Mouse (Mus musculus) lung, postnatal 14 days (tissue): ENCODE data around the gene Pmepa1.

Experiments used
- DNase-seq: peaks from one replicate; pipeline ENCODE4 v3.0.0; 2021

Gene Pmepa1

GRCm38 (mm10) chr2:173276409-173276808, at the start of gene Pmepa1:
TSS of gene Pmepa1 (minus strand) at chr2:173276533.
- DNase-seq = peak; percentile 93

DNA sequence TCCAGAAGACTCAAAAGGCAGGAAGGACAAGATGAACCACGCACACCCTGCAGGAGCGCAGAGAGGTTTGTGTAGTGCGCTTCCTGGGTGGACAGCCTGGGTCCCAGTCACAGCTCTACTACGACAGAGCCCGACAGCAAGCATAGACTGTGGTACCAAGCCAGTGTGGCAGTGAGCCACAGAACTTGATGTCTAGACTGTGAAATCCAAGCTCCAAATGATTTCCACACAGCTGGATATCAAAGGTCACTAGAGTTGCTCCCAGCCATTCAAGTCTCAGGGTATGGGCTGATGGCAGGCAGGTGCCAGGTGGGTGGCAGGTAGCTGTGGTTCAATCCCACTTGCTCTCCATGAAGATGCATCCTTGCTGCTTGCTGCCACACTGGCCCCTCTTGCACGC, 45.4 kb upstream of the Pmepa1 start:
- DNase-seq = peak; percentile 23

DNA sequence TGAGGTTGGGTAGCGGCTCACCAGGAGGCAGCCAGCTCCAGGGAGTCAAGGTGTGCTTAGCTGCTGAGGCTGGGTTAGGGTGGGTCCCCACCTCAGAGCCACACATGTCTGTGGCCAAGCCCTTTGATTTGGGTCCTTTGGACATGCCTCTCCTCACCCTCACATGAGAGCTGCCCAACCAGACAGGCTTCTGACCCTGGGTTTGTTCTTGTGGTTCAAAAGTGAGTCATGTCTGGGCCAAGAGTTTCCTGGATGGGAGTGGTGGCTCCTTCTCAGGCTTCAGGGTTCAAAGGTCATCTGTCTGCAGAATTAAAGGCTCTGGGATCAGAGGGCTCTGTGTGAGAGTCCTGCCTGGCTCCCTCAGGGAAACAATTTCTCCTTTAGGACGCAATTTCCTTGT, 44.9 kb upstream of the Pmepa1 start:
- DNase-seq = no peak

GRCm38 (mm10) chr2:173314291-173314690, 38.0 kb upstream of the Pmepa1 start:
- no peak for DNase-seq

- no peak for DNase-seq
Observed at GRCm38 (mm10) chr2:173308486-173308885, 32.2 kb upstream of the Pmepa1 start.

- no peak for DNase-seq
Observed at GRCm38 (mm10) chr2:173307984-173308383, 31.7 kb upstream of the Pmepa1 start.

DNA sequence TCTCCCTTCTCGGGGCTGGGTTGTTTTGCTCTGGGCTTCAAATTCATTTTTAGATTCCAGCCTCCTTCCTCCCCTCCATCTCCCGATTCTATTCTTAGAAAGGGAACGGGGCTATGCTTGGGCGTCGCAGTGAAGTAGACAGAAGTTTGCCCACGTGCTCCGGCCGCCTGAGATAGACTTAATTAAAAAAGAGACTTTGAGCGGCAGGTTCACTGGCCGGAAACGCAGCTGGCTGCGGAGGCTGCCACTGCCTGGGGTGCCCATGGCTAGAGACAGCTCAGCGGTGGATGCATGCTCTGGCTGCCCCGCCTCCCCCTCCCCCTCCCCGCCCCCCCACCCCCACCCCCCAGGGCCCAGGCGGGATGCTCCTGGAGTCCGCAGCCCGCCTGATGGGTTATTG, 31.2 kb upstream of the Pmepa1 start:
- peak; percentile 7 for DNase-seq

GRCm38 (mm10) chr2:173306734-173307525, 30.6 kb upstream of the Pmepa1 start:
- DNase-seq = peak; percentile 65

DNA sequence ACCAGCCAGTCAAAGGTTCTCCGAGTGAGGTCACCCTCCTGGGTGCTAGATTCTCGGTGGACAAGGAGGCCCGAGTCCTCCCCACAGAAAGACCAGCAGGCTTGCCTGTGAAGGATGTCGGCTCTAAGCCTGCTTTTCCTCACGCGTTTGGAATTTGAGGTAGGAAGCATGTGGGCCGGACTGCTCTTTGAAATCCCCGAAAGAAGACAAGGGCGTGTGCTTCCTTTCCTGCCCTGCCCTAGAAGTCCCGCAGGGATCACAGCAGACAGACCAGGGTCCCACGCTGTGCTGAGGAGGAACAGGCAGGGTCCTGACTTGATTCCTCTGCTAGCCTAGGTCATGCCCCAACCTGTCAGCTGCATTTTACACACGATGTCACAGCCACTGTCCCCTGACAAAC, 28.7 kb upstream of the Pmepa1 start:
- DNase-seq = no peak

- peak; percentile 48 for DNase-seq
Observed at GRCm38 (mm10) chr2:173300663-173301630, 24.6 kb upstream of the Pmepa1 start.

- DNase-seq = no peak
Observed at GRCm38 (mm10) chr2:173296408-173296807, 20.1 kb upstream of the Pmepa1 start.

- DNase-seq = no peak
Observed at GRCm38 (mm10) chr2:173293042-173293441, 16.7 kb upstream of the Pmepa1 start.

GRCm38 (mm10) chr2:173292551-173292950, 16.2 kb upstream of the Pmepa1 start:
- DNase-seq = no peak

GRCm38 (mm10) chr2:173290981-173291380, 14.6 kb upstream of the Pmepa1 start:
- DNase-seq = no peak

GRCm38 (mm10) chr2:173289928-173290327, 13.6 kb upstream of the Pmepa1 start:
- peak; percentile 61 for DNase-seq

- no peak for DNase-seq
Observed at GRCm38 (mm10) chr2:173285816-173286538, 9.6 kb upstream of the Pmepa1 start.

DNA sequence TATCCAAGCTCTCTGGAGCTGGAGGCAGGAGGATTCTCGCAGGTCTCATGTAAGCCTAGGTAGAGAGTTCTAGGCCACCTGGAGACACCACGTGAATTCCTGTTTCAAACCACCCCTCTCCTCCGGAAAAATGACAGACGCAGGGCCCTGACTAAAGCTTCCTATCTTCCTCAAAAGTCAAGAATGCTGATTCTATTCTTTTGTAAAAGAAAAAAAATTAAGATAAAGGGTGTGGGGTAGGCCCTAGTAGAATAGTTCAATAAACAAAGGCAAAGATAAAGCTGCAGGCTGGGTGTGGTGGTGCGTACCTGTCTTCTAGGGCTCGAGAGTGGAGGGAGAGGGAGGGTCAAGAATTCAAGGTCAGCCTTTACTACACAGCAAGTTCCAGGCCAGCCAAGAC, 8.4 kb upstream of the Pmepa1 start:
- no peak for DNase-seq

DNA sequence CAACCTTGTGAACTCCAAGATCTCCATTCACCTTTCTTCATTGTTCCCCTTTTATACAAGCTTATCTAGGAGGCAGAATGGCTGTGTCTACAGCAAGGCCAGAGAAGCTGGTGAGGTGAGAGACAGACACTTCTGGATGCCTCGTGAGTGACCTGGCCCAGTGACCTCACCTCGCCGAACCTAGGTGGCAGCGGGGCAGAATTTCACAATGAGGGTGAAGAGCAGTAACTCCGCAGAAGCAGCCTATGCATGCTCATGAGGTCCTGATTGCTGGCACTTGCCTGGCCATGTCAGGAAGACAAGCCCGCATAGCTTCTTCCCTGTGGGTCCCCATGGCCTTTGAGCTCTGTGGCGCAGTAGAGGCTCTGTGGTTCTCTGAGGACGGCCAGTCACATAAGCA, 5.9 kb upstream of the Pmepa1 start:
- DNase-seq = no peak

DNA sequence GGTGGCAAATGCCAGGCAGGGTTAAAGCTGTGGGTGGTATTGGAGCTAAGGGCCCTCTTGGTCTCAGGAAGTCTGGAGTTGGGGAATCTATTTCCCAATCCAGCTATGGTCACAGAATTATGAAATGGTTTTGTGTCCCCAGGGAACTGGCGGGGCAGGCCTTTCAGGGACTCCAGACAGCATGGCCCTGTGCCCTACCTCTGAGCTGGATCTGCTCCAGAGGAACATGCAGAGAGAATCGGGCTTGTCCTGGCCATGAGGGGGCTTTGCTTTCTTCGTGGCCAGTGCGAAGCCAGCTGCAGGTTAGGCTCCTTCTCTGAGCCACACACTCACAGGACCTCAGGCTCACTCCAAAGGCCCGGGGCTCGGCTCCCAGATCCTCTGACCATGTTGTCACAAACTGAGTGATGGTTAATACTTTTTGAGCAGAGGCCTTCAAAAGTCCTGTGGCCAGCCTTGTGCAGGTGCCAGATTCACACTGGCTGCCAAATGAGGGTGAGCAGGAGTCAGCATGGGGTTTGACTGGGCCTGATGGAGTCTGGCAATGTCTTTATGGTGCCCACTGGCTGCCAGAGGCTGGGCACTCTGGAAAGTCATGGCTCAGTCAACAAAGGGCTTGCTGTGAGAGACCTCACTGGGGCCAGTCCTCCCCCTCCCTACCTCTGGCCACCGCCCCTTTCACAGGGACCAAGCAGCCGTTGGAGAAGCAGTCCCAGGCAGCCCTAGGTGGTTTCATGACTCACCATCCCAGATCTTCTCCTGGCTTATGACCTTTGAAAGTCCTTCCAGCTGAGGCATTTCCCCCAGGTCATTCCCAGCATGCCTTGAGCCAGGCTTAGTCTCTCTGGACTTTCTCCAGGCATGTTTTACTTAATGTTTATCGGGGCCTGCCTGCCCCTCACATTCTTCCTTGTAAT, 4.9 kb upstream of the Pmepa1 start:
- DNase-seq = peak; percentile 72

- no peak for DNase-seq
Observed at GRCm38 (mm10) chr2:173278846-173279580, 2.7 kb upstream of the Pmepa1 start.

GRCm38 (mm10) chr2:173276859-173277258, 526 bp upstream of the Pmepa1 start:
- peak; percentile 49 for DNase-seq
